Mouse (Mus musculus) C2C12 (cell line): ENCODE data around the gene Hmces. TPM values are rescaled to one million over a fixed set of nuclear protein-coding genes. Genes with fewer than 3 reads are reported as not detected.

Experiments
- H3K27me3 ChIP-seq: one replicate; pipeline ENCODE4 v1.6.1; 2011; ENCODE audit not compliant: control insufficient read depth, insufficient read depth, insufficient read length
- H3K36me3 ChIP-seq: one replicate; pipeline ENCODE4 v1.6.1; 2011; ENCODE audit not compliant: control insufficient read depth, insufficient read depth
- H3K4me3 ChIP-seq: one replicate; pipeline ENCODE4 v1.5.1; 2011; ENCODE audit warnings: mild to moderate bottlenecking, control low read depth; ENCODE audit not compliant: poor library complexity, insufficient read depth, severe bottlenecking
- H3K79me2 ChIP-seq: one replicate; pipeline ENCODE4 v1.6.1; 2011; ENCODE audit not compliant: control insufficient read depth, insufficient read depth
- H3K79me3 ChIP-seq: one replicate; pipeline ENCODE4 v1.6.1; 2011; ENCODE audit warnings: low read depth, control low read depth
- H3ac ChIP-seq: one replicate; pipeline ENCODE3; 2011; ENCODE audit warnings: low read depth; ENCODE audit not compliant: control insufficient read depth, insufficient read length
- CEBPB ChIP-seq: IDR thresholded peaks from one replicate; pipeline ENCODE4 v1.6.1; 2011; ENCODE audit warnings: low read depth, mild to moderate bottlenecking, control low read depth, moderate library complexity
- CTCF ChIP-seq: IDR thresholded peaks from one replicate; pipeline ENCODE4 v1.5.1; 2011; ENCODE audit not compliant: control insufficient read depth, insufficient read depth, insufficient read length
- FOSL1 ChIP-seq: IDR thresholded peaks from one replicate; pipeline ENCODE4 v1.8.0; 2011; ENCODE audit warnings: mild to moderate bottlenecking, low read length; ENCODE audit not compliant: poor library complexity, insufficient read depth, severe bottlenecking
- MAX ChIP-seq: IDR thresholded peaks from one replicate; pipeline ENCODE4 v1.6.1; 2011; ENCODE audit warnings: mild to moderate bottlenecking, control low read depth
- MYOD1 ChIP-seq: IDR thresholded peaks from one replicate; pipeline ENCODE4 v1.6.1; 2011; ENCODE audit warnings: low read depth; ENCODE audit not compliant: control insufficient read depth, insufficient read length
- MYOG ChIP-seq: IDR thresholded peaks from one replicate; pipeline ENCODE4 v1.6.1; 2011; ENCODE audit not compliant: control insufficient read depth, insufficient read length; ENCODE audit errors: extremely low read depth
- USF1 ChIP-seq: IDR thresholded peaks from one replicate; pipeline ENCODE4 v1.6.1; 2011; ENCODE audit warnings: low read depth, mild to moderate bottlenecking, control low read depth, moderate library complexity
- polyA plus RNA-seq: library from polyadenylated mRNA; unstranded; fragments of >200 nt; fragmentation: generic; extraction: Trizol; gene quantifications from one replicate; pipeline ENCODE4 v1.2.1, GENCODE M21; 2012; ENCODE audit warnings: missing spikeins

Gene Hmces
- polyA plus RNA-seq, 1 experiment: 43.5 TPM

GRCm38 (mm10) chr6:87871240-87871639 is 42.5 kb upstream of the Hmces start:
- Histone ChIP-seq H3K79me2 (no peaks in the 10 kb centered on the region), H3K79me3 (no peaks in the 10 kb centered on the region), H3K27me3 (no peaks in the 10 kb centered on the region), H3K4me3 (no peak overlapping the region), H3ac (no peak overlapping the region), H3K36me3 (no peaks in the 10 kb centered on the region)
- no peak for TF ChIP-seq MAX
- no peak for TF ChIP-seq USF1
- TF ChIP-seq CTCF: no peak
- TF ChIP-seq CEBPB: no peak
- no peak for TF ChIP-seq MYOD1
- TF ChIP-seq FOSL1: no peak
- no peak for TF ChIP-seq MYOG

- TF ChIP-seq MAX: no peak
- no peak for TF ChIP-seq CEBPB
- TF ChIP-seq FOSL1: no peak
- no peak for TF ChIP-seq CTCF
Measured at GRCm38 (mm10) chr6:87873104-87873503, 40.6 kb upstream of the Hmces start.

GRCm38 (mm10) chr6:87873963-87874362 is 39.8 kb upstream of the Hmces start:
- no peaks in the 10 kb centered on the region for H3K79me3 ChIP-seq
- H3K27me3 ChIP-seq: no peaks in the 10 kb centered on the region
- H3K4me3 ChIP-seq: no peak overlapping the region
- H3K79me2 ChIP-seq: no peaks in the 10 kb centered on the region
- no peak for TF ChIP-seq CTCF
- TF ChIP-seq USF1: no peak
- no peak for TF ChIP-seq MAX
- TF ChIP-seq MYOG: no peak
- no peak for TF ChIP-seq CEBPB
- TF ChIP-seq MYOD1: no peak
- TF ChIP-seq FOSL1: no peak
- no peak overlapping the region for H3ac ChIP-seq
- H3K36me3 ChIP-seq: no peaks in the 10 kb centered on the region

More at GRCm38 (mm10) chr6:87873104-87873503, 40.6 kb upstream of the Hmces start:
- Histone ChIP-seq H3K4me3 (no peak overlapping the region), H3K79me2 (no peaks in the 10 kb centered on the region), H3K36me3 (no peaks in the 10 kb centered on the region), H3K27me3 (no peaks in the 10 kb centered on the region), H3K79me3 (no peaks in the 10 kb centered on the region), H3ac (no peak overlapping the region)

GRCm38 (mm10) chr6:87875083-87875482 is 38.7 kb upstream of the Hmces start:
- Histone ChIP-seq H3ac (no peak overlapping the region), H3K79me3 (no peaks in the 10 kb centered on the region), H3K27me3 (no peaks in the 10 kb centered on the region), H3K4me3 (no peak overlapping the region), H3K79me2 (no peaks in the 10 kb centered on the region), H3K36me3 (no peaks in the 10 kb centered on the region)
- TF ChIP-seq FOSL1: peak; percentile 65
- TF ChIP-seq CTCF: no peak

- no peak overlapping the region for H3K4me3 ChIP-seq
- no peaks in the 10 kb centered on the region for H3K36me3 ChIP-seq
- no peak overlapping the region for H3ac ChIP-seq
- H3K79me2 ChIP-seq: no peaks in the 10 kb centered on the region
- H3K27me3 ChIP-seq: no peaks in the 10 kb centered on the region
- no peak for TF ChIP-seq CTCF
- TF ChIP-seq CEBPB: no peak
- TF ChIP-seq MYOG: no peak
- TF ChIP-seq MAX: no peak
- TF ChIP-seq USF1: no peak
- H3K79me3 ChIP-seq: no peaks in the 10 kb centered on the region
Measured at GRCm38 (mm10) chr6:87875562-87875961, 38.2 kb upstream of the Hmces start.

GRCm38 (mm10) chr6:87876068-87876643 is 37.6 kb upstream of the Hmces start:
- H3K27me3 ChIP-seq: no peaks in the 10 kb centered on the region
- no peak overlapping the region for H3K4me3 ChIP-seq
- no peak for TF ChIP-seq MYOD1
- TF ChIP-seq CEBPB: no peak
- TF ChIP-seq MAX: no peak
- no peak for TF ChIP-seq MYOG
- no peak for TF ChIP-seq CTCF
- TF ChIP-seq USF1: no peak
- no peak for TF ChIP-seq FOSL1
- no peak overlapping the region for H3ac ChIP-seq
- H3K79me3 ChIP-seq: no peaks in the 10 kb centered on the region
- H3K79me2 ChIP-seq: no peaks in the 10 kb centered on the region
- no peaks in the 10 kb centered on the region for H3K36me3 ChIP-seq
